Mouse (Mus musculus) heart, embryonic 12.5 days (tissue): ENCODE measurements around the gene Tle2. TPM values are rescaled to one million over a fixed set of nuclear protein-coding genes. Genes with fewer than 3 reads are reported as not detected.

Source experiments
- ATAC-seq: fragments of 200-750 bp; cut with Nextera tagmentation; 2 replicates; pipeline ENCODE4 v1.8.0; 2017; ENCODE audit warnings: moderate TSS enrichment, moderate library complexity; ENCODE audit not compliant: insufficient number of reproducible peaks, low FRiP score
- H3K27ac ChIP-seq: fragments of 300-500 bp; sonication (generic); 2 replicates; pipeline ENCODE4 v1.5.1; 2016; ENCODE audit warnings: mild to moderate bottlenecking, moderate library complexity; ENCODE audit not compliant: poor library complexity, severe bottlenecking
- H3K27me3 ChIP-seq: fragments of 300-500 bp; sonication (generic); replicated peaks from 2 replicates; pipeline ENCODE4 v1.6.1; 2016; ENCODE audit warnings: mild to moderate bottlenecking, moderate library complexity
- H3K36me3 ChIP-seq: fragments of 300-500 bp; sonication (generic); 2 replicates; pipeline ENCODE4 v1.6.1; 2016; ENCODE audit warnings: mild to moderate bottlenecking, moderate library complexity
- H3K4me1 ChIP-seq: fragments of 300-500 bp; sonication (generic); replicated peaks from 2 replicates; pipeline ENCODE4 v1.6.1; 2016; ENCODE audit warnings: mild to moderate bottlenecking
- H3K4me2 ChIP-seq: fragments of 300-500 bp; sonication (generic); 2 replicates; pipeline ENCODE4 v1.6.1; 2016; ENCODE audit warnings: mild to moderate bottlenecking, moderate library complexity
- H3K4me3 ChIP-seq: fragments of 300-500 bp; sonication (generic); 2 replicates; pipeline ENCODE4 v1.5.1; 2016; ENCODE audit warnings: mild to moderate bottlenecking
- H3K9ac ChIP-seq: fragments of 300-500 bp; sonication (generic); 2 replicates; pipeline ENCODE4 v1.6.1; 2016; ENCODE audit warnings: mild to moderate bottlenecking, moderate library complexity
- H3K9me3 ChIP-seq: fragments of 300-500 bp; sonication (generic); replicated peaks from 2 replicates; pipeline ENCODE4 v1.6.1; 2016; ENCODE audit warnings: mild to moderate bottlenecking, moderate library complexity
- WGBS: fragments of 180-500 bp; shearing (Covaris S2); methylation state at CpG from one replicate; pipeline ENCODE4 v1.1.7; 2016; 5-methylcytosine and 5-hydroxymethylcytosine counted together
- polyA plus RNA-seq: library from polyadenylated mRNA; unstranded; fragments of >200 nt; fragmentation: Nextera tagmentation; extraction: Ambion mirVana; gene quantifications from 2 replicates; pipeline ENCODE4 v1.2.1, GENCODE M21; 2016

Gene Tle2
- polyA plus RNA-seq, 1 experiment from 2014 or later: 25.8 TPM

DNA sequence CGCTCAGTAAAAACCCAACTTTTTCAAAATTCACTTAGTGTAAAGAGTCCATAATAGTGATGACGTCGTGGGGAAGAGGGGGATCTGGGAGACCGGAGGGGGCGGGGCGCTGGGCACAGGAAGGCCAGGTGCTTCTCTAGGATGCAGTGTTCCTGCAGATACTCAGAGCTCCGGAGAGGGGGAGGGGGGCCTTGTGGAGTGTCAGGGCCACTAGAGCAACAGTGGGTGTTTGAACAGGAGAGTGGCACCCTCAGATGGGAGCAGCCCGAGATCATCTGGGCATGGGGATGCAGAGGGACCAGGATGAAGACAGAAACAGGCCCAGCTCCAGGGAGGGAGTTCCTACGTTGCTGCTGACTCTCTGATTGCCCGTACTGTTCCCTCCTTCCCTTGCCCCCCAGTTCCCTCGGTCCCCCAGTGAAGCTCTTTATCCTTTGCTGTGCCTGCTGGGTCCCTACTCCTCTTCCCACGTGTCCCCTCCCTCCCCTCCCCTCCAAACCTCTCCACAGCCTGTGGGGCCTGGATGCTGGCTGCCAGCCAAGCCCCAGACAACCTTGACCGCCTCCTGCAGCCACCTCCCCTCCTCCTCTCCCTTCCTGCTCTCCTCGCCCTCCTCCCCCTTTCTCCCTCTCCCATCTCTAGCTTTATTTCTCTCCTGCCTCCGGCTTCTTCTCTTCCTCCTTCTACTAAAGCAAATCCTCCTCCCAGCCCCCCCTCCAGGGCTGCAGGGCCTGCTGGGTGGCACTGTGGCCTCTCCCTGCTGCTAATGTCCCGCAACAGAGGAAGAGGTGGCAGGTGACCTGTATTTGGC is 5.8 kb upstream of the Tle2 start:
- 12% methylated on average over 16 of the region's 16 CpGs for WGBS
- peak overlapping the region; percentile 1; the same call in 1 of the 2 replicates for H3K4me3 ChIP-seq
- H3K9me3 ChIP-seq: no peaks in the 10 kb centered on the region
- peaks cover 68% of the 10 kb centered on the region for H3K4me1 ChIP-seq
- peak overlapping the region; percentile 61 for H3K9ac ChIP-seq
- H3K27ac ChIP-seq: peak overlapping the region; percentile 92
- 0 out of 2 replicates have a peak, but pooled peaks cover 6% of the 10 kb centered on the region for H3K27me3 ChIP-seq
- peak; percentile 20; the same call in 1 of the 2 replicates for ATAC-seq
- H3K36me3 ChIP-seq: peaks cover 33% of the 10 kb centered on the region
- peak overlapping the region; percentile 51 for H3K4me2 ChIP-seq

DNA sequence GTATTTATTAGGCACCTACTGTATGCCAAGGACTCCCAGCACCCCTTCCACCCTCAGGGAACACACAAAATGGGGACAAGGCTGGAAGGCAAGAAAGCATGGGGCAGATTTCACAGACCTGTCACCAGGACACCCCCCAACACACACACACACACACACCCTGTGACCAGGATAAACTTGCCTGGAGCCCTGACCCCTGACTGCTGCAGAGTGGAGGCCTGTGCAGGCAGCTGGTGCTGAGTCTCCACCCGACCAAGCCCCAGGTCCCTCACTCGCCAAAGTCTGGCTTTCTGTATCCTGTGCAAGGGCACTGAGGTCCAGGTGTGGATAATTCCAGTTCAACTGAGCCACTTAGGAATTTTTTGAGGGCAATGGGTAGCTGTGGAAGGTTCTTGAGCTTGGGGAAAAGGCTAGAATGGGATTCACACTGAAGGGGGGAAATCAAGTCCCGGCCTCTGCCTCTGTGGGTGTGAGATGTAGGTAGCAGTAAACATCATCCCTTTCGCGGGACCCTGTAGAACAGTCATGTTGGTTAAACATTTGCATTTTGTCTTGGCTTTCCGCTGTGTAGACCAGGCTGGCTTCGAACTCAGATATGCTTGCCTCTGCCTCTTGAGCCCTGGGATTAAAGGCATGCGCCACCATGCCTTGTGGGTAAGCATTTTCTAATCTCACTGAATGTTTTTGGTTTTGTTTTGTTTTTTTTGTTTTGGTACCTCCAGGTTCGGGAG is 4.7 kb upstream of the Tle2 start:
- Histone ChIP-seq H3K9me3 (no peaks in the 10 kb centered on the region), H3K4me2 (0 out of 2 replicates have a peak overlapping the region, but pooled peaks have one; percentile 83), H3K4me1 (peaks cover 65% of the 10 kb centered on the region)

GRCm38 (mm10) chr10:81570238-81570800 is 4.0 kb upstream of the Tle2 start:
- no peak for ATAC-seq
- Histone ChIP-seq H3K9me3 (no peaks in the 10 kb centered on the region), H3K4me2 (peak overlapping the region; percentile 83), H3K36me3 (peaks cover 18% of the 10 kb centered on the region), H3K9ac (peak overlapping the region; percentile 71), H3K4me1 (peaks cover 59% of the 10 kb centered on the region), H3K4me3 (peak overlapping the region; percentile 48), H3K27ac (peak overlapping the region; percentile 92), H3K27me3 (0 out of 2 replicates have a peak, but pooled peaks cover 6% of the 10 kb centered on the region)
- 5% methylated on average over 11 of the region's 11 CpGs for WGBS

More for the DNA sequence above, 4.7 kb upstream of the Tle2 start:
- peaks cover 25% of the 10 kb centered on the region for H3K36me3 ChIP-seq
- 0 out of 2 replicates have a peak, but pooled peaks cover 6% of the 10 kb centered on the region for H3K27me3 ChIP-seq
- no peak for ATAC-seq
- no peak overlapping the region for H3K4me3 ChIP-seq
- no peak overlapping the region for H3K9ac ChIP-seq
- peak overlapping the region; percentile 92 for H3K27ac ChIP-seq
- WGBS: 55% methylated on average over 9 of the region's 9 CpGs

DNA sequence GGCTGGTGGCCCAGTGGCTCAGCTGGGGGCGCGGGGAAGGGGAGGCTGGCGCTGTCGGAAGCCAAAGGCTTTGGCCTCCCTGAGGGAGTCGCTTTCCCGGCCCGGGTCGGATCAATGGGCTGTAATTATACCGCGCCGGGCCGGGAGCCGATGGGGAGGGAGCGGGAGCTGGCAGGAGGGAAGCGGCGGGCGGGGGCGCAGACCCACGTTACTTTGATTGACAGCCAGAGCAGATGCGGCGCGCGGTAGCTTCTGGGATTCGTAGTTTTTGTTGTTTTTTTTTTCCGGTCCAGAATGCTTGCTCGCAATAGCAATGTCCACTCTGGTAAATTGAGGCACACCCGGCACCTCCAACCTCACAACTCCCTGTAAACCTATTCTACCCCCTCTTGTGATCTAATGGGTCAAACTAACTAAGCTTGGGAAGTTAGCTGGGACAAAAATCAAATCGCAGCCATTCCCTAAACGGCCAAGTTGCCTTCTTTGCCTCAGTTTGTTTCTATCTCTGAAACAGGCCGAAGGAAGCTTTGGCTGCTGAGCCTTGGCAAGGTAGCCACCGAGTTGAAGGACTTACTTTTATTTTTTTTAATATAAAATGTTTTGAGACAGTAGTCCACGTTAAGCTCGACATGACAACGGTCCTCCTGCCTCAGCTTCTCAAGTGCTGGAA is 3.4 kb upstream of the Tle2 start:
- Histone ChIP-seq H3K27me3 (0 out of 2 replicates have a peak, but pooled peaks cover 6% of the 10 kb centered on the region), H3K4me1 (peaks cover 65% of the 10 kb centered on the region), H3K9me3 (no peaks in the 10 kb centered on the region), H3K27ac (peak overlapping the region; percentile 92), H3K9ac (peak overlapping the region; percentile 71), H3K4me3 (peak overlapping the region; percentile 48), H3K36me3 (peaks cover 12% of the 10 kb centered on the region), H3K4me2 (peak overlapping the region; percentile 83)
- peak; percentile 61 for ATAC-seq
- under 1% methylated on average over 34 of the region's 34 CpGs for WGBS

DNA sequence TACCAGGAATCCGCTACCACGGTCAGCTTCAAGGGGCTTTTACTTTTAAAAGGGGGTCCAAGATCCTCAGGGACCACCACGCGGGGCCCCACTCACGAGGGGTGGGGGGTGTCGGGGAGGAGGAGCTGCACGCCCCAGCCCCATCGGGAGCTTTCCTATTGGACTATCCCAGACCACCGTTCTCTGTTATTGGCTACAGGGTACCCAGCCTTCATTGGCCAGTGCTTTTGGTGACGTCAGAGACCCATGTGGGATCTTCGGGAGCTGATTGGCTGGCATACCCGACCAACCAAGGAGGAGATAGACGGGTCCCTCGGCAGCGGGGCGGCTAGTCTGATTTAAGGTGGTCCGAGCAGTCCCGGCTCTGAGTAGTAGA is 2.9 kb upstream of the Tle2 start:
- H3K36me3 ChIP-seq: peaks cover 6% of the 10 kb centered on the region
- 0 out of 2 replicates have a peak, but pooled peaks cover 6% of the 10 kb centered on the region for H3K27me3 ChIP-seq
- peaks cover 69% of the 10 kb centered on the region for H3K4me1 ChIP-seq
- ATAC-seq: peak; percentile 89
- no peaks in the 10 kb centered on the region for H3K9me3 ChIP-seq
- H3K4me3 ChIP-seq: peak overlapping the region; percentile 48
- H3K4me2 ChIP-seq: peak overlapping the region; percentile 83
- peak overlapping the region; percentile 54; the same call in 1 of the 2 replicates for H3K9ac ChIP-seq
- peak overlapping the region; percentile 92 for H3K27ac ChIP-seq
- under 1% methylated on average over 18 of the region's 18 CpGs for WGBS

GRCm38 (mm10) chr10:81572133-81572671 is 2.2 kb upstream of the Tle2 start:
- no peak for ATAC-seq
- 0 out of 2 replicates have a peak, but pooled peaks cover 6% of the 10 kb centered on the region for H3K27me3 ChIP-seq

GRCm38 (mm10) chr10:81572975-81573374 is 1.4 kb upstream of the Tle2 start:
- peaks cover 60% of the 10 kb centered on the region for H3K4me1 ChIP-seq

More at GRCm38 (mm10) chr10:81572133-81572671, 2.2 kb upstream of the Tle2 start:
- Histone ChIP-seq H3K36me3 (no peaks in the 10 kb centered on the region), H3K4me1 (peaks cover 67% of the 10 kb centered on the region), H3K27ac (peak overlapping the region; percentile 17; the same call in 1 of the 2 replicates), H3K9me3 (no peaks in the 10 kb centered on the region), H3K9ac (peak overlapping the region; percentile 14; the same call in 1 of the 2 replicates), H3K4me2 (peak overlapping the region; percentile 83), H3K4me3 (peak overlapping the region; percentile 25)
- WGBS: 9% methylated on average over 9 of the region's 9 CpGs

DNA sequence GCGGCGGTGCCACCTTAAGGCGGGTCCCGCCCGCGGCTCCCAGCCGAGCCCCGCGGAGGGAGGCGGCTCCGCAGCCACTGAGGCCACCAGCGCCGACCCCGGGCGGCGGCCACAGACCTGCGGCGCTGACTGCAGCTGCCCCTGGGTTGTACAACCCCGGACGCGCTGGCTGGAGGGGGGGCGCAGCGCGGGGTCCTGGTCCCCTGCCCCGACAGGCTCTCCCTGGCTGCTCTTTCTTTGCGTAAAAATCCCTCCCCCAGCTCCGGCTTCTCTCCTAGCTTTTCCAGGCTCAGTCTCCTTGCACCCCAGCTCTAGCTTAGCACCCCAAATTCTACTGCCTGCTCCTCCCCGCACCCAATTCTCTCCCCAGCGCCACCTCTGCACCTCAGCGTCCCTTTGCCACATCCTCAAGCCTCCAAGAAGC is 859 bp downstream of the Tle2 start:
- peak overlapping the region; percentile 89 for H3K4me2 ChIP-seq
- peaks cover 42% of the 10 kb centered on the region for H3K4me1 ChIP-seq
- peak; percentile 22; the same call in 1 of the 2 replicates for ATAC-seq
- under 1% methylated on average over 30 of the region's 30 CpGs for WGBS
- 0 out of 2 replicates have a peak, but pooled peaks cover 13% of the 10 kb centered on the region for H3K27me3 ChIP-seq
- H3K27ac ChIP-seq: peak overlapping the region; percentile 48
- peaks cover 7% of the 10 kb centered on the region for H3K36me3 ChIP-seq
- peak overlapping the region; percentile 62 for H3K4me3 ChIP-seq
- peak overlapping the region; percentile 86 for H3K9ac ChIP-seq
- H3K9me3 ChIP-seq: no peaks in the 10 kb centered on the region

More at GRCm38 (mm10) chr10:81572975-81573374, 1.4 kb upstream of the Tle2 start:
- H3K36me3 ChIP-seq: peaks cover 7% of the 10 kb centered on the region; the same call in 1 of the 2 replicates
- H3K9me3 ChIP-seq: no peaks in the 10 kb centered on the region
- H3K4me2 ChIP-seq: no peak overlapping the region
- ATAC-seq: no peak
- H3K4me3 ChIP-seq: no peak overlapping the region
- H3K9ac ChIP-seq: no peak overlapping the region
- 0 out of 2 replicates have a peak, but pooled peaks cover 6% of the 10 kb centered on the region for H3K27me3 ChIP-seq
- no peak overlapping the region for H3K27ac ChIP-seq
- 18% methylated on average over 9 of the region's 9 CpGs for WGBS

DNA sequence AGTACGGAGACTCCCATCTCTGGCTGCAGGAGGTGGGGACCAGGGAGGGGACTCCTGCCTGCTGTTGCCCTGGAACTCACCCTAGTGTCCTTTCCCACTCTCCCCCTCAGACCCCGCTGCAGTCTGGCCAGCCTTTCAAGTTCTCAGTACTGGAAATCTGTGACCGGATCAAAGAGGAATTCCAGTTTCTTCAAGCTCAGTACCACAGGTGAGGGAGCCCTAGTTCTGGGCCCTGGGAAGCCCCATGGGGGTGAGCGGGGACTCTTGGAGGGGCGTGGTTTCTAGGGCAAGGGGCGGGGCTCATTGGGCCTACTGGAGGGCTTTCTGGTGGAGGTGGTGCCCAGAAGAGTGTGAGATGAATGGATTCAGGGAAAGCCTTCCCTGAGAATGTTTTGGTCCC is 1.3 kb downstream of the Tle2 start:
- no peak for ATAC-seq
- Histone ChIP-seq H3K4me2 (peak overlapping the region; percentile 89), H3K9ac (peak overlapping the region; percentile 86), H3K36me3 (peaks cover 9% of the 10 kb centered on the region), H3K27me3 (0 out of 2 replicates have a peak, but pooled peaks cover 14% of the 10 kb centered on the region), H3K4me3 (peak overlapping the region; percentile 62), H3K9me3 (no peaks in the 10 kb centered on the region), H3K4me1 (peaks cover 42% of the 10 kb centered on the region), H3K27ac (0 out of 2 replicates have a peak overlapping the region, but pooled peaks have one; percentile 48)
- WGBS: 1% methylated on average over 6 of the region's 6 CpGs

- H3K9ac ChIP-seq: no peak overlapping the region
- H3K4me1 ChIP-seq: peaks cover 18% of the 10 kb centered on the region
- H3K9me3 ChIP-seq: no peaks in the 10 kb centered on the region
- 75% methylated on average over 4 of the region's 4 CpGs for WGBS
- H3K4me3 ChIP-seq: no peak overlapping the region
- no peak for ATAC-seq
- no peak overlapping the region for H3K27ac ChIP-seq
- H3K27me3 ChIP-seq: 0 out of 2 replicates have a peak, but pooled peaks cover 13% of the 10 kb centered on the region
- H3K36me3 ChIP-seq: peaks cover 40% of the 10 kb centered on the region
- H3K4me2 ChIP-seq: no peak overlapping the region
Measured at GRCm38 (mm10) chr10:81579967-81580366, 5.6 kb downstream of the Tle2 start.
